Mouse (Mus musculus): ENCODE results near the gene Calr. TPM values are rescaled to one million over a fixed set of nuclear protein-coding genes. Genes with fewer than 3 reads are reported as not detected.

Calr gene
- polyA plus RNA-seq, 1 experiment: 475 TPM

DNA sequence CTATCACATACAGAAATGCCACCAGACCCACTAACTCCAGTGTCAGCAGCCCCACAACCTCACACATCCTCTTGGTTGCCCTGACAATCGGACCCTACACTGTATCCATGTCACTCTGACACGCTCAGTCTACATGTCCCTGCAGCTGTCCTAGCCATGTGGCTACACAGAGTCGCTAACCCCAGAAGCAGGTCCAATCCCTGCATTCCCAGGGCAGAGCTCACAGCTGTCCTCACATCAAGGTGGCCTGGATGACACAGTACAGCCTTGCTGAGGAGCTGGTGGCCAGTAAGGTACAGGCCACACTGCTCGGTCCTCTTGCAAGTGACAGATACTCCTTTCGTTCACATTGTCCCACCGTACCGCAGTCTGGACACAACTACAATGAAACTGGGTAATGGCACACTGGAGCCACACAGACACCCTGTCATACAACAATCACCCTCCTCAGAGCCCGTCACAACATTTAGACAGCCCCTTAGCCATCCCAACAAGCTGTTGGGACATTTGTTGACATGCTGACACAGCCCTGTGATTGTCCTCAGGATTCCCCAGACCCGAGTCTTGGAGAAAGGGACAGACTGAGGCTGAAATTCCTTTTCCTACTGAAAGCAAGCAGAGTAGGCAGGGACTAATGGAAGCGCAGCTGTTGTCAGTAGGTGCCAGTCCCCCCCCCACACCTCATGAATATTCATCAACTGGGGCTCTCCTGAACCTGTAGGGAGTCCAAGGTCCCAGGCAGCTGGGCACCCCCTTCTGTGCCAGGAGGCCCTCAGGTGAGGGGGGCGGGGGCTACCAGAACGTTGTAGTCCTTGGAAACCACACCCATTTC lies 37.4 kb downstream of the Calr start:
- TF ChIP-seq CTCF (IDR thresholded peaks at IDR 0.05; ENCODE audit: control insufficient read depth, insufficient read depth, low read length): no peak
- TF ChIP-seq POLR2A (IDR thresholded peaks at IDR 0.05; ENCODE audit: borderline replicate concordance, control insufficient read depth, low read depth, low read length): no peak
- H3K4me3 ChIP-seq (replicated peaks; ENCODE audit: control insufficient read depth, low read depth, low read length): no peak overlapping the region
- WGBS: 81% methylated on average over 12 of the region's 12 CpGs
- H3K4me1 ChIP-seq (ENCODE audit: control insufficient read depth, insufficient read depth, low read length): no peaks in the 10 kb centered on the region
- no peak overlapping the region for H3K27ac ChIP-seq (ENCODE audit: control insufficient read depth, insufficient read depth, low read depth, low read length, poor library complexity)

DNA sequence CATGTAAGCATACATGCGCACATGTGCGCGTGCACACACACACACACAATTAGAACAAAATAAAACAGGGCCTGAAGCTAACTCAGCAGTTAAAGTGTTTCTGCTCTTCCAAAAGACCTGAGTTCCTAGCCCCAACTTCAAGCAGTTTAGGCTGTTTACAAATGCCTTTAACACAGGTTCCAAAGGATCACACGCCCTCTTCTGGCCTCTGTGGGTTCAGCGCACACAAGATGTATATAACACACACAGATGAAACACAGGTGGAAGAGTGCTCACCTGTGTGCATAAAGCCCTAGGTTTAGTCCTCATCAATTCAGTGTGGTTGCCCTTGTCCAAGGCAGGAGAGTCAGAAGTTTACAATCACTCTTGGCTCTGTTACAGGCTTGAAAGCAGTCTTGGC lies 40.7 kb downstream of the Calr start:
- H3K4me1 ChIP-seq (ENCODE audit: control insufficient read depth, insufficient read depth, low read length): no peaks in the 10 kb centered on the region
- TF ChIP-seq POLR2A (IDR thresholded peaks at IDR 0.05; ENCODE audit: borderline replicate concordance, control insufficient read depth, low read depth, low read length) (no peak), CTCF (IDR thresholded peaks at IDR 0.05; ENCODE audit: control insufficient read depth, insufficient read depth, low read length) (no peak)
- no peak overlapping the region for H3K4me3 ChIP-seq (replicated peaks; ENCODE audit: control insufficient read depth, low read depth, low read length)
- 97% methylated on average over 5 of the region's 5 CpGs for WGBS
- H3K27ac ChIP-seq (ENCODE audit: control insufficient read depth, insufficient read depth, low read depth, low read length, poor library complexity): no peak overlapping the region

DNA sequence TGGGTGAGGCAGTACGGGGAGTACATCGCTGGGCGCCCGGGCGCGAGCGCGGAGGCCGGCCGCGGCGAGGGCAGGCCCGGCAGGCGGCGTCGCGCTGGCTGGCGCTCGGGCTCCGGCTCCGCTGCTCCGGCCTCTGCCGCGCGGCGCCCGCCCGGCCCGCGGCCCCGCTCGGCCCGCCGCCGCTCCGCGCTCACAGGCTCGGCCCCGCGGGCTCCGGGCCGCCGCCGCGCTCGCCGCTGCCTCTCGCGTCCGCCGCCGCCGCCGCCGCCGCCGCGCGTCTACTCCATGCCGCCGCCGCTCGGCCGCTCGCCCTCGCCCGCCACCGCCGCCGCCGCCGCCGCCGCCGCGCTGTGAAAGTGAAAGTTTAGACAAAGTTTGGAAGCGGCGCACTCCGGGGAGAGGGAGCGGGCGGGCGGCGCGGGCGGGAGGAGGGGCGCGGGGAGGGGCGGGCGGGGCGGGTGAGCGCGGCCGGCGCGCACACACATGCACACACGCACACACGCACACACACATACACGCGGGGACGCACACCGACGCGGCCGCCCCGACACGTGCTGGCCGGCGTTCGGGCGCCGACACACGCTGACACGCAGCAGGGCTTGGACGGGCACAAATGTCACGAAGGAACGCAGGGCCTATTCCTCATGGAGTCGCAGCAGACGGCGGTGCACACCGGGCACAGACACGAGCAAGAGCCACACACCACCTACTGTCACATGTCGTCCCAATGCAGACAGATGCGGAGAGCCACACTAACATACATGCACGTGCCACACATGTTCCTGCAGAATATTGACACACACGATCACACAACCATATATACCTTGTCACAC lies 46.5 kb downstream of the Calr start, which contains the start of gene Nfix:
TSS of gene Nfix (minus strand) at position 346 of the 833 bp plus-strand sequence.
- Histone ChIP-seq H3K4me1 (ENCODE audit: control insufficient read depth, insufficient read depth, low read length) (peaks cover 3% of the 10 kb centered on the region; the same call in 1 of the 2 replicates), H3K27ac (ENCODE audit: control insufficient read depth, insufficient read depth, low read depth, low read length, poor library complexity) (peak within 1 kb of the TSS; percentile 60; the same call in 1 of the 2 replicates), H3K4me3 (replicated peaks; ENCODE audit: control insufficient read depth, low read depth, low read length) (peak within 1 kb of the TSS; percentile 96)
- WGBS: 19% methylated on average over 121 of the region's 125 CpGs
- TF ChIP-seq CTCF (IDR thresholded peaks at IDR 0.05; ENCODE audit: control insufficient read depth, insufficient read depth, low read length): 0 out of 2 replicates have a peak, but pooled peaks have one; percentile 8
- TF ChIP-seq POLR2A (IDR thresholded peaks at IDR 0.05; ENCODE audit: borderline replicate concordance, control insufficient read depth, low read depth, low read length): 0 out of 2 replicates have a peak, but pooled peaks have one; percentile 26

DNA sequence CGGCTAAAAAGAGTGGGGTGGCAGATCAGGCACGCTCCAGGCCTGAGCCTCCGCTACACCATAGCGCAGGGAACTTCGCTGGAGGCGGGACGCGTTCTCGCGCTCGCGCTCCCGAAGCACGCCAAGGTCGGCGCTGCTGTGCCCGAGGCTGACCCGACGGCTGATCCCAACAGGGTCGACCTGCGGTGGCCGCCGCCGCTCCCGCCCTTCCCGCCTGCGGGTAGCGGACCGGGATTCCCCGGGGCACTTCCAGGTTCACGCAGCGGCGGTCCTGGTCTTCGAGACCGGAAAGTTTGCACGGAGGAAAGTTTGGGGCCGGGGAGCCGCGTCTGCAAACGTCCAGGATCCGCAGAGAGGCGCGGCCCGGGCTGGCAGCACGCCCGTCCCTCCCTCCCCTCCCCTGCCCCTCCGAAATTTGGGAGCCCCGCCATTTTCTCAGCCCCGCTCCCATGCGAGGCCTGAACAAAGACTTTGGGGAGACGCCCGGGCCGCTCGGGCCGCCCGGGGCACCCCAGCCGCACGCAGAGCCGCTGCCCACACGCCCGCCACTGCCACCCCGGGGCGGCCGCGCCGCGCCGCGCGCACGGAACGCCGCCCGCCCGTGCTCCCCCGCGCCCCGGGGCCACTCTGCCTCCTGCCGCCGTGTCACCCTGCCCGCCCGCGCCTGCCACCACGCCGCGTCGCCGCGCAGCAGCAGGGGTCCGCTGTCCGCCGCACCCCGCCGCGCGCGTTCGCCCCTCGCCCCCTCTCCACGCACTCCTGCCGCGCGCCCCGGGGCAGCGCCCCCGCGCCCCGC lies 47.4 kb downstream of the Calr start:
- under 1% methylated on average over 101 of the region's 108 CpGs for WGBS
- TF ChIP-seq POLR2A (IDR thresholded peaks at IDR 0.05; ENCODE audit: borderline replicate concordance, control insufficient read depth, low read depth, low read length) (no peak), CTCF (IDR thresholded peaks at IDR 0.05; ENCODE audit: control insufficient read depth, insufficient read depth, low read length) (peak; percentile 6; the same call in 1 of the 2 replicates)
- peaks cover 3% of the 10 kb centered on the region; the same call in 1 of the 2 replicates for H3K4me1 ChIP-seq (ENCODE audit: control insufficient read depth, insufficient read depth, low read length)
- peak overlapping the region; percentile 64 for H3K4me3 ChIP-seq (replicated peaks; ENCODE audit: control insufficient read depth, low read depth, low read length)
- H3K27ac ChIP-seq (ENCODE audit: control insufficient read depth, insufficient read depth, low read depth, low read length, poor library complexity): peak overlapping the region; percentile 60; the same call in 1 of the 2 replicates

DNA sequence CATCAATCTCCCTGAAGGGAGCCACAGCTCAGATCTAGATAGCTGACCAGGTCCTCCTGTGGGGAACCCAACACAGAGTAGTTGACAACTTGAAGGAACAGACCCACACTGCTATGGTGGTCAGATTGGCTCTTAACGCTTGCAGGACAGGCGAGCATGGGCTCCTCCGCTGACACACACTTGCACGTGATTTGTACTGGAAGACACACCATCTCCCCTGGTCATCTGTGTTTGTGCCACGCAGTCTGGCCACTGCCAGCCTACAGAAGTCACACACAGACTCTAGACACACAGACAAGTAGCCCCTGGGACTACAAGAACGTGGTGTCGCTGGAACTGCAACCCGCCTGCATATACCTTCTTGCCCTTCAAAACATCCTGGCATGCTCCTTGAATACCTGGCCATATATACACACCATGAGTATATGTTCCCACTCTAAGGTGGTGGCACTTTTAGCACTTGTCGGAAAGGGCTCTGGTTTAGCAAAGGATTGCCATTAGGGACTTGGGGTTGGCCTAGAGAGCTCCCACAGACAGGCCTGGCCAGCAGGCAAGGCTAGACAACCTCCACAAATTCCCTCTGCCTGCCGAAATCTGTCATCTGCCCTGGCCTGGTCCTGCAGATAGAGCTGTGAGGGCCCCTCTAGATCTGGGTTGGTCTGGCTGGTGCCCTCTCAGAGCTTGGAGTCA lies 48.1 kb downstream of the Calr start:
- H3K4me1 ChIP-seq (ENCODE audit: control insufficient read depth, insufficient read depth, low read length): peaks cover 3% of the 10 kb centered on the region; the same call in 1 of the 2 replicates
- 80% methylated on average over 10 of the region's 10 CpGs for WGBS
- peak overlapping the region; percentile 49; the same call in 1 of the 2 replicates for H3K27ac ChIP-seq (ENCODE audit: control insufficient read depth, insufficient read depth, low read depth, low read length, poor library complexity)
- peak overlapping the region; percentile 64 for H3K4me3 ChIP-seq (replicated peaks; ENCODE audit: control insufficient read depth, low read depth, low read length)
- TF ChIP-seq POLR2A (IDR thresholded peaks at IDR 0.05; ENCODE audit: borderline replicate concordance, control insufficient read depth, low read depth, low read length) (no peak), CTCF (IDR thresholded peaks at IDR 0.05; ENCODE audit: control insufficient read depth, insufficient read depth, low read length) (0 out of 2 replicates have a peak, but pooled peaks have one; percentile 3)

DNA sequence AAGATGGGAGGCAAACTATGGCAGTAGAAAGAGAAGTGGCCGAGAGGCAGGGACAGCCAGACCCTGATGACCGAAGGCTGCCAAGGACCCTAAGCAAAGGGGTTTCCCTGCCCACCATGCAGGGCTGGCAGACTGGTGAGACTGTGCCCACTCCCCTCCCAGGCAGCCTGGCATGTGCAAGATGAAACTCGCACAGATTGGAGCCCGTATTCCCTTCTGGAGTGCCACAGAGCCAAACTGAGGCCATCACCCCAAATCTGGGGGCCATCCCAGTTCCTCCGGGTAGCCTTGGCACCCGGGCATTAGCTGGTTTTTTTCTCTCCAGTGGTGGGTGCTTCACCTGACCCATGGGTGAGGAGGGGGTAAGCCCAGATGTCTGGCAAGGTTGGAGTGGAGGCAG lies 48.8 kb downstream of the Calr start:
- Histone ChIP-seq H3K27ac (ENCODE audit: control insufficient read depth, insufficient read depth, low read depth, low read length, poor library complexity) (no peak overlapping the region), H3K4me3 (replicated peaks; ENCODE audit: control insufficient read depth, low read depth, low read length) (no peak overlapping the region), H3K4me1 (ENCODE audit: control insufficient read depth, insufficient read depth, low read length) (peaks cover 3% of the 10 kb centered on the region; the same call in 1 of the 2 replicates)
- WGBS: 90% methylated on average over 6 of the region's 6 CpGs
- TF ChIP-seq CTCF (IDR thresholded peaks at IDR 0.05; ENCODE audit: control insufficient read depth, insufficient read depth, low read length): no peak

DNA sequence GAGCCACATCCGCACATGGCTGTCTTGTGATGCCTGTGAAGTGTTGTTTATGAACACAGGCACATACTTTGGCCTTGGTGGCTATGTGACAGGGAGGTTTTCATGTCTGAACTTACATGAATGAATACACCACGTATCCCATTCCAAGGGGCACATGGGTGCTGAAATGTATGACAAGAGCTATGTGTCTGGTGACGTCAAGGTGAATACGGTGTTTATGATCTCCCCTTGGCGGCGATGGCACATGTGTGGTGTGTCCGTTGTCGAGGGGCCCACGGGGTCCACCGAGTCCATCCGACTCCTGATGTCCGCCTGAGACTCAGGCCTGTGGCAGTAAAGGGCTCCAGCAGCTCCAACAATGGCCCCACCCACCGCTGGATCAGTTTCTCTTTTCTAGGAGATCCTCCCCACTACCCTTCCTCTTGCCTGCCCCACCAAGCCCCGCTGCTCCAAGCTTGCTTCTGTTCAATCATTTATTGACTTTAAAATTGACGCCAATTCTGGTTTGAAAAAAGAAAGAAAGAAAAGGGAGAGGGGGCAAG lies 49.4 kb downstream of the Calr start:
- TF ChIP-seq POLR2A (IDR thresholded peaks at IDR 0.05; ENCODE audit: borderline replicate concordance, control insufficient read depth, low read depth, low read length): no peak
- TF ChIP-seq CTCF (IDR thresholded peaks at IDR 0.05; ENCODE audit: control insufficient read depth, insufficient read depth, low read length): no peak
- Histone ChIP-seq H3K27ac (ENCODE audit: control insufficient read depth, insufficient read depth, low read depth, low read length, poor library complexity) (no peak overlapping the region), H3K4me1 (ENCODE audit: control insufficient read depth, insufficient read depth, low read length) (peaks cover 3% of the 10 kb centered on the region; the same call in 1 of the 2 replicates), H3K4me3 (replicated peaks; ENCODE audit: control insufficient read depth, low read depth, low read length) (no peak overlapping the region)
- WGBS: 93% methylated on average over 15 of the region's 15 CpGs

Measured in bone marrow, adult 2 months (tissue).